Mouse (Mus musculus) small intestine, adult 2 months (tissue): ENCODE results near the gene Abcc9.

Experiments
- CTCF ChIP-seq: fragments of 200-500 bp; IDR thresholded peaks from 2 replicates; pipeline ENCODE4 v1.5.1; 2012; ENCODE audit warnings: low read depth, mild to moderate bottlenecking, control low read depth, inconsistent platforms, low read length, moderate library complexity, mixed read lengths; ENCODE audit not compliant: insufficient replicate concordance, insufficient read length; ENCODE audit errors: extremely low read depth
- POLR2A ChIP-seq: fragments of 200-500 bp; IDR thresholded peaks from 2 replicates; pipeline ENCODE4 v1.6.1; 2012; ENCODE audit warnings: low read depth, mild to moderate bottlenecking, control low read depth, inconsistent platforms, low read length, moderate library complexity

DNA sequence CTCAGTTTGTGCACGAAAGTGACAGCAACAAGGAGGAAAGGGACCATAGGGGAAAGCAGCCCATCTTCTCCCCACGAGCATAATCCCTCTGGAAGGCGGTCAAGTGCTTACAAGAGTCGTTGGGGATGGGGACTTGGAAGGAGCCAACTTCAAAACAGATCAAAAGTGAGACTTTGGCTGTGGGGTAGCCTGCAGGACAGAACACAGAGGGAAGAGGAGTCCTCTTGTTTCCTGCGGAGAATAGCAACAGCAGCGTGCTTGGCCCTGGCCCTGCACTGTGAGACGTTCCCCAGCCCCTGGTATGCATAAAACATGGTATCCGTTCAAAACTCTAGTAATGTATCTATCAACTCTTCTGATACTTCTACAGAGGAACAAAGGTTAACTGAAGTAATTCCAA is 1.4 kb downstream of the Abcc9 start:
- TF ChIP-seq CTCF (no peak), POLR2A (no peak)
